Mouse (Mus musculus) urinary bladder, postnatal 0 days (tissue): Measurements from ENCODE around the gene Hint2. TPM values are rescaled to one million over a fixed set of nuclear protein-coding genes. Genes with fewer than 3 reads are reported as not detected.

Experiments
- microRNA-seq: library from miRNA; unstranded; fragments of <30 nt; microRNA quantifications from one replicate; pipeline ENCODE4, GENCODE M21; 2016
- polyA plus RNA-seq: library from polyadenylated mRNA; unstranded; fragments of >200 nt; fragmentation: Nextera tagmentation; extraction: Ambion mirVana; gene quantifications from 2 replicates; pipeline ENCODE4 v1.2.1, GENCODE M21; 2015

Gene Hint2
- polyA plus RNA-seq: 114 and 122 TPM in 2 replicates

DNA sequence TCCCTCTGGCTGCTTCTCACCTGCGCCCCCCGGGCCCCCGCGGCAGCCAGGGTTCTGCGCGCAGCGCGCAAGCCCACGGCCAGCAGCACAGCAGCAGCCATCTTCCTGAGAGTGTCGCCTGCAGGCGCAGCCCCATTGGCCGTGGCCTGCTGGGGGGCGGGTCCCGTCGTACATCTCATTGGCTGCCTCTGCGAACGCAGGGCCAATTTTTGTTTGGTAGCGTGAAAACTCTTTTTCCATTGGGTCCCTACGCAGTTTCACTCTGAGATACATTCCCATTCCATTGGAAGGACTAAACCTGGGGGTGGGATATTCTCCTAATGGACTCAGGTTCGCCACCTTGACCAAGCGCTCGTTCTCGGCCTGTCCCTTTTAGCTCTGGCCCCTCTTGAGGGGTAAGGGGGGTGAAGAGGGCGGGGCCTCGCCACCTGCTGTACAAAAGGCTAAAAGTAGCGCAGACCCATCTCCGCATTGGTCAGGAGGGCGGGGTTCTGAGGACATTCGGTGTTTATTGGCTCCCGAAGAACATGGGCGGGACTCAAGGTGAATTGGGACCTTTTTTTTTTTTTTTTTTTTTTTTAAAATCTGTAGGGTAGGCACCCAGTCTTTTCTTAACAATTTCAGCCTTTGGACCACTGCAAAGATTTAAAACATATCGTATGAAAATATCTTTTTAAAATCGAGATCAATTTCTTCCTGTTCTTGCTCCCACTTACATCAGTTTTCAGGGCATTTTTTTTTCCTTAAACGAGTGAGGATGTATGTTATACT is at the start of gene Hint2:
TSS of gene Hint2 (minus strand) at position 128 of the 771 bp plus-strand sequence.

GRCm38 (mm10) chr4:43700707-43701106 is 44.4 kb upstream of the Hint2 start, which contains the start of gene Olfr70:
Gene Olfr70, minus strand, starts transcription at chr4:43700807.

DNA sequence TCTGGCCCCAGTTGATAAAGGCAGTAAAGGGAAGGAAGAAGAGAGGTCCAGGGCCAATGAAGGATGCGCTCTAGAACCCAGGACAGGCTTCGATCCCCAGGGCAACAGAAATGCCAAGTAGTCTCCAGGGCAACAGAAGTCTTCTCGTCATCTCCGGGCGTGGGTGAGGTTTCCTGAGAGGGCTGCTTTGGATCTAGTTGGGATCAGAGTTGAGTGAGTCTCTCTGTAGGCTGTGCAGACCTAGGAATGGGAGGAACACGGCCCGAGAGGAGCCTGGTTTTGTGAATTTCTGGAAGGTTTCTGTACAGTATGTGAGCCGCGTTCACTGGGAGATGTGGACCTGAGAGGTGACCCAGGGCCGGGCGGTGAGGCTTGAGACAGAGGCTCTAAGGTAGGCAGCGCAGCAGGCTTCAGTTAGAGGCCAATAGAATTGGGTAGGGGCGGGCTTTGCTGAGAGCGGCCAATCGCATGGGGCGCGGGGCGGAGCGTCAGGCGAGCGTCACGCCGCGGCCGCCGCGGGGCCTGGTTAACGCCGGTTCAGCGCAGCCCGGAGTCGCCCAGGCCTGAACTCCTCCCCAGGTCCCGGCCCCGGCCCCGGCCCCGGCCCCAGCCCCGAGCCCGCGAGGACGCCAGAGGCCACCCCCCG is 12.6 kb upstream of the Hint2 start, which contains the start of the genes Tmem8b and Fam221b:
TSS of gene Tmem8b (plus strand) at position 190 of the 646 bp plus-strand sequence.
TSS of gene Fam221b (minus strand) at position 364 of the 646 bp plus-strand sequence.

GRCm38 (mm10) chr4:43653161-43654015 is 2.9 kb downstream of the Hint2 start, which contains the start of gene Spag8:
Gene Spag8, minus strand, starts transcription at chr4:43653594.

GRCm38 (mm10) chr4:43631046-43631955 is 25.0 kb downstream of the Hint2 start, which contains the start of gene Npr2:
Gene Npr2, plus strand, starts transcription at chr4:43631935.

Small RNA genes lying within 50 kb of the gene (microRNA-seq; reads per million reads assigned to microRNA genes)
- gene Gm25262: not detected

Other genes with a start within 250 kb of the Hint2 start
- gene Fam166b, start 227.3 kb downstream of the Hint2 start, polyA plus RNA-seq: 0.27 TPM in 1 of 2 replicates, not detected in the other
- 8.8 and 9.1 TPM in 2 replicates for gene Tesk1, start 214.5 kb downstream of the Hint2 start, polyA plus RNA-seq
- gene Cd72, start 201.8 kb downstream of the Hint2 start, polyA plus RNA-seq: 3.1 and 3.8 TPM in 2 replicates
- gene Sit1, start 172.7 kb downstream of the Hint2 start, polyA plus RNA-seq: not detected in 2 replicates
- gene Ccdc107, start 163.6 kb downstream of the Hint2 start, polyA plus RNA-seq: 470 and 488 TPM in 2 replicates
- gene Arhgef39, start 156.8 kb downstream of the Hint2 start, polyA plus RNA-seq: 13.1 and 13.4 TPM in 2 replicates
- gene Car9, start 149.5 kb downstream of the Hint2 start, polyA plus RNA-seq: 3.2 TPM in 2 replicates
- gene Tpm2, start 132.7 kb downstream of the Hint2 start, polyA plus RNA-seq: 9,877 and 11,778 TPM in 2 replicates
- gene Creb3, start 94.1 kb downstream of the Hint2 start, polyA plus RNA-seq: 87.8 and 96.0 TPM in 2 replicates
- 176 and 198 TPM in 2 replicates for gene Tln1, start 93.8 kb downstream of the Hint2 start, polyA plus RNA-seq
- gene Rgp1, start 77.8 kb downstream of the Hint2 start, polyA plus RNA-seq: 12.0 TPM in 2 replicates
- gene Gba2, start 77.6 kb downstream of the Hint2 start, polyA plus RNA-seq: 6.8 and 7.0 TPM in 2 replicates
- not detected in 2 replicates for gene Msmp, start 72.0 kb downstream of the Hint2 start, polyA plus RNA-seq
- 8.3 and 8.5 TPM in 2 replicates for gene Npr2, start 24.5 kb downstream of the Hint2 start, polyA plus RNA-seq
- 0.10 TPM in 1 of 2 replicates, not detected in the other for gene Spag8, start 2.9 kb downstream of the Hint2 start, polyA plus RNA-seq
- 3.0 and 3.4 TPM in 2 replicates for gene Tmem8b, start 12.5 kb upstream of the Hint2 start, polyA plus RNA-seq
- 1.5 and 2.7 TPM in 2 replicates for gene Fam221b, start 12.7 kb upstream of the Hint2 start, polyA plus RNA-seq
- not detected in 2 replicates for gene Olfr70, start 44.3 kb upstream of the Hint2 start, polyA plus RNA-seq
- not detected in 2 replicates for gene Olfr71, start 53.8 kb upstream of the Hint2 start, polyA plus RNA-seq
- gene Hrct1, start 70.7 kb upstream of the Hint2 start, polyA plus RNA-seq: 6.1 and 7.9 TPM in 2 replicates
- 0.42 and 0.43 TPM in 2 replicates for gene Spaar, start 73.6 kb upstream of the Hint2 start, polyA plus RNA-seq
- not detected in 2 replicates for gene Olfr159, start 114.5 kb upstream of the Hint2 start, polyA plus RNA-seq
- gene Olfr156, start 167.4 kb upstream of the Hint2 start, polyA plus RNA-seq: not detected in 2 replicates
- not detected in 2 replicates for gene Olfr157, start 183.7 kb upstream of the Hint2 start, polyA plus RNA-seq
- gene Olfr155, start 195.1 kb upstream of the Hint2 start, polyA plus RNA-seq: not detected in 2 replicates
- gene Reck, start 219.1 kb upstream of the Hint2 start, polyA plus RNA-seq: 11.2 and 15.7 TPM in 2 replicates